Mouse (Mus musculus): ENCODE results near the gene Kcnn1. TPM values are rescaled to one million over a fixed set of nuclear protein-coding genes. Genes with fewer than 3 reads are reported as not detected.

Kcnn1 gene
- polyA plus RNA-seq, 1 experiment: 6.4 TPM

GRCm38 (mm10) chr8:70840590-70840989 lies 22.5 kb downstream of the Kcnn1 start:
- no peak overlapping the region for H3K4me3 ChIP-seq (ENCODE audit: control insufficient read depth, insufficient read depth, low read length)
- H3K27me3 ChIP-seq (ENCODE audit: control insufficient read depth, insufficient read depth, low read length): no peaks in the 10 kb centered on the region
- DNase-seq: no peak
- H3K27ac ChIP-seq (ENCODE audit: control insufficient read depth, insufficient read depth, low read length): no peak overlapping the region
- 69% methylated on average over 10 of the region's 10 CpGs for WGBS
- TF ChIP-seq POLR2A (IDR thresholded peaks at IDR 0.05; ENCODE audit: control insufficient read depth, extremely low read depth, insufficient read depth, low read length, poor library complexity): no peak
- no peak for TF ChIP-seq CTCF (IDR thresholded peaks at IDR 0.05; ENCODE audit: borderline replicate concordance, control insufficient read depth, extremely low read depth, insufficient read depth, low read length, poor library complexity)
- no peaks in the 10 kb centered on the region for H3K36me3 ChIP-seq (ENCODE audit: control insufficient read depth, insufficient read depth, low read length)
- peaks cover 16% of the 10 kb centered on the region for H3K4me1 ChIP-seq (replicated peaks; ENCODE audit: control insufficient read depth, insufficient read depth, low read length)

GRCm38 (mm10) chr8:70839408-70840351 lies 23.4 kb downstream of the Kcnn1 start, which contains the start of gene Arrdc2:
Gene Arrdc2 (minus strand): TSS chr8:70839720.
- H3K27me3 ChIP-seq (ENCODE audit: control insufficient read depth, insufficient read depth, low read length): no peaks in the 10 kb centered on the region
- H3K4me3 ChIP-seq (ENCODE audit: control insufficient read depth, insufficient read depth, low read length): peak within 1 kb of the TSS; percentile 73
- peak; percentile 99 for TF ChIP-seq POLR2A (IDR thresholded peaks at IDR 0.05; ENCODE audit: control insufficient read depth, extremely low read depth, insufficient read depth, low read length, poor library complexity)
- TF ChIP-seq CTCF (IDR thresholded peaks at IDR 0.05; ENCODE audit: borderline replicate concordance, control insufficient read depth, extremely low read depth, insufficient read depth, low read length, poor library complexity): peak; percentile 28; the same call in 1 of the 2 replicates
- WGBS: 2% methylated on average over 55 of the region's 55 CpGs
- peak within 1 kb of the TSS; percentile 83 for H3K27ac ChIP-seq (ENCODE audit: control insufficient read depth, insufficient read depth, low read length)
- peak; percentile 98 for DNase-seq
- peaks cover 16% of the 10 kb centered on the region for H3K4me1 ChIP-seq (replicated peaks; ENCODE audit: control insufficient read depth, insufficient read depth, low read length)
- no peaks in the 10 kb centered on the region for H3K36me3 ChIP-seq (ENCODE audit: control insufficient read depth, insufficient read depth, low read length)

DNA sequence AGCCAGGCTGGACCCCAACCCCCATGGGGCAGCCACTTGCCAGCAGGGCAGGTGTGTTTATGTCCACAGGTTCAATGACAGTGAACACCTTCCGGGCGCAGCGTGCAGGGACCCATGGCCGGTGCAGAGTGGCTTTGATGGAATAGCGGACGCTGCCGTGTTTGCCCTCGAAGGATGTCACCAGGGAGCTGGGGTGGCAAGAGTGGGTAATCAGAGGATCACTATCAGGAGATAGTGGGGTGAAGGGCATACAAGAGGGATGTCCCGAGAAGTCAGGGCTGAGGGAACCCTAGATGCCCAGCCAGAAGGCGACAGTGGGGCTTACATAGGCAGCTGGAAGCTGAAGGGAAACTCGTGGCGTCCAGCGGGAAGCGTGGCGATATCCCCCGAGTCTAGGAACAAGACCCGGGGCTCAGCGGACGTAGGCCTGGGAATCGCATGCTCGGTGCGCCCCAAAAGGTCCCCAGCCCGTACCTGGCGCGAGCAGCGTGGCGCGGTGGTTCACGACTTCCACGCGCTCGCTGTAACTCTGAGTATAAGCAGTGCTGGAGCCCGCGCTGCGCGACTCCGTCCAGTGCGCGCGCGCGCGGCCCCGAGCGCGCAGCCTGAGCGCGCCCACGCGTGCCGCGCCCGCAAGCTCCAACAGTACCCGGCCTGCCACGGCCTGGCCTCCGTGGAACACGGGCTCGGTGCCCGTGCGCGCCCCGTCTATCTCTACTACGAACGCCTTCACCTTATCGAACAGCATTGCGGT lies 24.2 kb downstream of the Kcnn1 start:
- H3K27ac ChIP-seq (ENCODE audit: control insufficient read depth, insufficient read depth, low read length): peak overlapping the region; percentile 83
- DNase-seq: no peak
- TF ChIP-seq POLR2A (IDR thresholded peaks at IDR 0.05; ENCODE audit: control insufficient read depth, extremely low read depth, insufficient read depth, low read length, poor library complexity): no peak
- TF ChIP-seq CTCF (IDR thresholded peaks at IDR 0.05; ENCODE audit: borderline replicate concordance, control insufficient read depth, extremely low read depth, insufficient read depth, low read length, poor library complexity): no peak; the same call in 1 of the 2 replicates
- WGBS: 2% methylated on average over 66 of the region's 66 CpGs
- no peaks in the 10 kb centered on the region for H3K27me3 ChIP-seq (ENCODE audit: control insufficient read depth, insufficient read depth, low read length)
- H3K4me1 ChIP-seq (replicated peaks; ENCODE audit: control insufficient read depth, insufficient read depth, low read length): peaks cover 17% of the 10 kb centered on the region
- peak overlapping the region; percentile 73 for H3K4me3 ChIP-seq (ENCODE audit: control insufficient read depth, insufficient read depth, low read length)
- H3K36me3 ChIP-seq (ENCODE audit: control insufficient read depth, insufficient read depth, low read length): no peaks in the 10 kb centered on the region

- no peak for DNase-seq
- TF ChIP-seq POLR2A (IDR thresholded peaks at IDR 0.05; ENCODE audit: control insufficient read depth, extremely low read depth, insufficient read depth, low read length, poor library complexity): no peak
- TF ChIP-seq CTCF (IDR thresholded peaks at IDR 0.05; ENCODE audit: borderline replicate concordance, control insufficient read depth, extremely low read depth, insufficient read depth, low read length, poor library complexity): no peak
- WGBS: 95% methylated on average over 12 of the region's 12 CpGs
- Histone ChIP-seq H3K4me1 (replicated peaks; ENCODE audit: control insufficient read depth, insufficient read depth, low read length) (peaks cover 31% of the 10 kb centered on the region), H3K36me3 (ENCODE audit: control insufficient read depth, insufficient read depth, low read length) (no peaks in the 10 kb centered on the region), H3K27ac (ENCODE audit: control insufficient read depth, insufficient read depth, low read length) (no peak overlapping the region), H3K27me3 (ENCODE audit: control insufficient read depth, insufficient read depth, low read length) (no peaks in the 10 kb centered on the region), H3K4me3 (ENCODE audit: control insufficient read depth, insufficient read depth, low read length) (no peak overlapping the region)
Observed at GRCm38 (mm10) chr8:70836666-70837065, 26.4 kb downstream of the Kcnn1 start.

- Histone ChIP-seq H3K27ac (ENCODE audit: control insufficient read depth, insufficient read depth, low read length) (no peak overlapping the region), H3K36me3 (ENCODE audit: control insufficient read depth, insufficient read depth, low read length) (no peaks in the 10 kb centered on the region), H3K4me1 (replicated peaks; ENCODE audit: control insufficient read depth, insufficient read depth, low read length) (peaks cover 23% of the 10 kb centered on the region), H3K4me3 (ENCODE audit: control insufficient read depth, insufficient read depth, low read length) (no peak overlapping the region), H3K27me3 (ENCODE audit: control insufficient read depth, insufficient read depth, low read length) (no peaks in the 10 kb centered on the region)
- TF ChIP-seq POLR2A (IDR thresholded peaks at IDR 0.05; ENCODE audit: control insufficient read depth, extremely low read depth, insufficient read depth, low read length, poor library complexity): no peak
- no peak for DNase-seq
- 96% methylated on average over 3 of the region's 3 CpGs for WGBS
Observed at GRCm38 (mm10) chr8:70834071-70834470, 29.0 kb downstream of the Kcnn1 start.

DNA sequence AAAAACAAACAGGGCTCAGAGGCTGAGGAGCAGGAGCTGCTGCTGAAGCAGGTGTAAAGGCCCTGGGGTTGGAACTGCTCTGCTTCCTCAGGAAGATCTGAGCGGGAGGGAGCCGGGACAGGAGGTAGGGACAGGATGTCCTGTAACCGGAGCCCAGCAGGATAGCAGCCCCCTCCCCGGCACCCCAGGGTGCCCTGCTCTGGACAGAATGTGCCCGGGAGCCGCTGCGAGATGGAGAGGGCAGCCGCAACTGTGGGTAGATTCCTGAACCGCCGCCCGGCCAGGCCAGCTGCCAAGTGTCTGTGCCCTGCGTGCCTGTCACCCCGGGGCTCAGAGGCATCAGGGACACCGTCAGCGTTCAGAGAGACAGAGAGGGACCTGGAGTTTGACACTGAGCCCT lies 29.5 kb downstream of the Kcnn1 start:
- whole genome bisulfite sequencing: 60% methylated on average over 15 of the region's 15 CpGs
- H3K27ac ChIP-seq (ENCODE audit: control insufficient read depth, insufficient read depth, low read length): no peak overlapping the region
- TF ChIP-seq CTCF (IDR thresholded peaks at IDR 0.05; ENCODE audit: borderline replicate concordance, control insufficient read depth, extremely low read depth, insufficient read depth, low read length, poor library complexity): no peak
- no peak for TF ChIP-seq POLR2A (IDR thresholded peaks at IDR 0.05; ENCODE audit: control insufficient read depth, extremely low read depth, insufficient read depth, low read length, poor library complexity)
- peaks cover 19% of the 10 kb centered on the region for H3K4me1 ChIP-seq (replicated peaks; ENCODE audit: control insufficient read depth, insufficient read depth, low read length)
- DNase-seq: no peak
- no peaks in the 10 kb centered on the region for H3K36me3 ChIP-seq (ENCODE audit: control insufficient read depth, insufficient read depth, low read length)
- no peaks in the 10 kb centered on the region for H3K27me3 ChIP-seq (ENCODE audit: control insufficient read depth, insufficient read depth, low read length)
- no peak overlapping the region for H3K4me3 ChIP-seq (ENCODE audit: control insufficient read depth, insufficient read depth, low read length)

Measured in thymus, adult 2 months (tissue).